Mouse (Mus musculus) myocyte (in vitro differentiated cells): ENCODE results near the gene Mcrip1. TPM values are rescaled to one million over a fixed set of nuclear protein-coding genes. Genes with fewer than 3 reads are reported as not detected.
A peak's percentile ranks its signal among the peaks of the same experiment; 100 is the strongest.

Experiments used
- H3K27me3 ChIP-seq: one replicate; pipeline ENCODE4 v1.6.1; 2011; ENCODE audit not compliant: control insufficient read depth, insufficient read depth, insufficient read length
- H3K36me3 ChIP-seq: one replicate; pipeline ENCODE4 v1.6.1; 2011; ENCODE audit not compliant: control insufficient read depth, insufficient read depth
- H3K4me2 ChIP-seq: one replicate; pipeline ENCODE4 v1.6.1; 2011; ENCODE audit warnings: low read depth, control low read depth
- H3K4me3 ChIP-seq: one replicate; pipeline ENCODE4 v1.5.1; 2011; ENCODE audit warnings: mild to moderate bottlenecking, control low read depth, moderate library complexity
- H3K79me2 ChIP-seq: one replicate; pipeline ENCODE4 v1.6.1; 2011; ENCODE audit not compliant: control insufficient read depth, insufficient read depth
- H3ac ChIP-seq: one replicate; pipeline ENCODE4 v1.6.1; 2011; ENCODE audit not compliant: control insufficient read depth, insufficient read length
- CEBPB ChIP-seq: IDR thresholded peaks from 2 replicates; pipeline ENCODE4 v1.6.1; 2011; ENCODE audit warnings: mild to moderate bottlenecking, moderate library complexity; ENCODE audit not compliant: poor library complexity, insufficient read depth, severe bottlenecking
- E2F4 ChIP-seq: IDR thresholded peaks from one replicate; pipeline ENCODE4 v1.6.1; 2011; ENCODE audit warnings: mild to moderate bottlenecking, control low read depth, moderate library complexity; ENCODE audit not compliant: insufficient read depth
- MAX ChIP-seq: IDR thresholded peaks from one replicate; pipeline ENCODE4 v1.6.1; 2011; ENCODE audit warnings: low read depth, mild to moderate bottlenecking, control low read depth
- MYOD1 ChIP-seq, 3 experiments: IDR thresholded peaks; one replicate each; pipeline ENCODE4 v1.6.1; 2011; ENCODE audit warnings: control low read depth in 2 of 3, low read depth in 2 of 3, mild to moderate bottlenecking in 2 of 3, moderate library complexity in 1 of 3; ENCODE audit not compliant: insufficient read length in 2 of 3, control insufficient read depth in 1 of 3
- MYOG ChIP-seq, 3 experiments: IDR thresholded peaks; one replicate each; pipeline ENCODE4 v1.6.1; 2011; ENCODE audit warnings: control low read depth in 2 of 3, low read depth in 2 of 3, mild to moderate bottlenecking in 2 of 3; ENCODE audit not compliant: insufficient read length in 2 of 3, control insufficient read depth in 1 of 3, insufficient read depth in 1 of 3
- POLR2A ChIP-seq: IDR thresholded peaks from one replicate; pipeline ENCODE4 v1.6.1; 2011; ENCODE audit warnings: low read depth, mild to moderate bottlenecking, control low read depth, moderate library complexity; ENCODE audit not compliant: insufficient read length
- POLR2AphosphoS2 ChIP-seq: IDR thresholded peaks from one replicate; pipeline ENCODE4 v1.6.1; 2011; ENCODE audit warnings: low read depth, control low read depth; ENCODE audit not compliant: insufficient read length
- SRF ChIP-seq: IDR thresholded peaks from one replicate; pipeline ENCODE4 v1.6.1; 2011; ENCODE audit warnings: low read depth; ENCODE audit not compliant: control insufficient read depth, insufficient read length
- TCF12 ChIP-seq: IDR thresholded peaks from one replicate; pipeline ENCODE4 v1.6.1; 2011; ENCODE audit warnings: mild to moderate bottlenecking, control low read depth; ENCODE audit not compliant: poor library complexity, insufficient read depth, severe bottlenecking
- TCF3 ChIP-seq: IDR thresholded peaks from one replicate; pipeline ENCODE4 v1.6.1; 2011; ENCODE audit warnings: low read depth, control low read depth; ENCODE audit not compliant: insufficient read length
- USF1 ChIP-seq: IDR thresholded peaks from one replicate; pipeline ENCODE4 v1.6.1; 2011; ENCODE audit warnings: low read depth, mild to moderate bottlenecking, control low read depth, moderate library complexity
- polyA plus RNA-seq: library from polyadenylated mRNA; unstranded; fragments of >200 nt; fragmentation: generic; extraction: Trizol; gene quantifications from one replicate; pipeline ENCODE4 v1.2.1, GENCODE M21; 2012; ENCODE audit warnings: missing spikeins

The Mcrip1 gene
- polyA plus RNA-seq, 1 experiment: 237 TPM

GRCm38 (mm10) chr11:120578024-120578693, 28.6 kb upstream of the Mcrip1 start:
- Histone ChIP-seq H3K4me3 (no peak overlapping the region), H3K4me2 (no peak overlapping the region), H3ac (no peak overlapping the region), H3K27me3 (no peaks in the 10 kb centered on the region), H3K36me3 (peaks cover 24% of the 10 kb centered on the region), H3K79me2 (peaks cover 32% of the 10 kb centered on the region)
- TF ChIP-seq MYOD1 (IDR thresholded peaks at IDR 0.05; ENCODE audit: control insufficient read depth in 1 of 3, insufficient read length in 2 of 3, low read depth in 2 of 3): no peak
- TF ChIP-seq SRF: no peak
- TF ChIP-seq POLR2AphosphoS2: peak; percentile 26
- no peak for TF ChIP-seq TCF3

DNA sequence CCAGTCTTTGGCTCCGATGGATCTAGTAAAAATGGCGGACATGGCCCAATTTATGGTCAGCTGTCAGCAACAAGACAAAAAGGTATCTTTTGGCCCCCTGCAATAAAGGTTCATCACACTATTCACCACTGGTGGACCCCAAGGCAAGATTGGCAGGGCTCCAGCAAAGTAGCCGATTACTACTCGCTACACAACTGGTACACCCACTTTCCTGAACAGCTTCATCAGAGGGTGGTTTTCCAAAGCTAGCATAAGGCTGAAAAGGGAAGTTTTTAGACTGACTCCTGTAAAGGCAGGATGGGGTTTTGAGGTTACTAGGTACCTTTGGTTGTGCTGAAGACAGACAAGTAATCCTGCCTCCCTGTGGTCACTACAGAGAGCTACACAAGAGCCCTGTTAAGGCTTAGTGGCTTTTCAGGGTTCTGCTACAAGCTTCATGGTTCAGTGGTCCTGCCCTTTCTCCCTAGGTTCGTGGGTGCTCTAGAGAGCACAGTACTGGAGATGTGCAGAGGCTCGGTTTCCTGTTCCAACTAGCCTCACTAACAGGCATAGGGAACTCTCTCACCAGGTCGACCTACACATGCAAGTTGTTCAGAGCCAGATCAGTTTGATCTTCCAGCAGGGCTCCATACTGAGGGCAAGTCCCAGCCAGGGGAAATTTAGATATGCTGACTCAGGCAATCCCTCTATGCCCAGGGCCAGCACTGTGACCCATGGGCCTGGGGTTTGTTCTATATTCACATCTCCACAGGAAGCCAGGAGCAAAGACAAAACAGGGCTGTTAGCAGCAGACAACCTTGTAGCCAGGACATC, 27.9 kb upstream of the Mcrip1 start:
- H3K4me3 ChIP-seq: no peak overlapping the region
- H3K27me3 ChIP-seq: no peaks in the 10 kb centered on the region
- peaks cover 24% of the 10 kb centered on the region for H3K36me3 ChIP-seq
- no peak for TF ChIP-seq MYOD1 (IDR thresholded peaks at IDR 0.05; ENCODE audit: control insufficient read depth in 1 of 3, insufficient read length in 2 of 3, low read depth in 2 of 3)
- peak; percentile 8 for TF ChIP-seq POLR2AphosphoS2
- no peak overlapping the region for H3ac ChIP-seq
- peaks cover 34% of the 10 kb centered on the region for H3K79me2 ChIP-seq
- H3K4me2 ChIP-seq: no peak overlapping the region

DNA sequence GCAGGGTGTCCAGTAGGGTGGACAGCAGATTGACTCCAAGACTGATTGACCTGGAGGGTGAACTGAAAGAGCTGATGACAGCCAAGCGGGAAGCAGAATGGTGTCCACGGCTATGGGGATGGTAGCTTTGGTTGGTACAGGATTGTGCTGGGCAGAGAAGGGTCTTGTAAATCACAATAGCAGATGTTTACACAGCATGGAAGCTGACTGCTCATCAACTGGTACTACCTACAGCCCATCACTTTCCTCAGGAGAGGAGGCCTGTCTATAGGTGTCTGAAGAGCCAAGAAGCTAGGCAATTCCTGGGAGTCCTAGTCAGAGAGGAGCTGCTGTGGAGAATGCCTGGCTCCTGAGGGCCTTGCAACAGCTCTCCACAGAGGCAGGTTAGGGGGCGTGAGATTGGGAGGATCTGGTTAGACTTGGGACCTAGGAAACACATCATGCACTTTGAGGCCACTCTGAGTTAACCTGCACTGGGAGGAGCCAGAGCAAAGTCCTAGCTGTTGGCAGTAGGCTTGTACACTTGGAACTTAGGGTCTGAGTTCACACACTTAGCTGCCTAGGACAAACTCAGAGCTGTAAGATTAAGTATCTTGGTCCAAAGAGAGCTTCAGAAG, 26.9 kb upstream of the Mcrip1 start:
- Histone ChIP-seq H3K79me2 (peaks cover 43% of the 10 kb centered on the region), H3K4me3 (no peak overlapping the region), H3ac (no peak overlapping the region), H3K27me3 (no peaks in the 10 kb centered on the region), H3K36me3 (peaks cover 24% of the 10 kb centered on the region), H3K4me2 (no peak overlapping the region)
- TF ChIP-seq POLR2A: peak; percentile 16
- peak; percentile 80 for TF ChIP-seq POLR2AphosphoS2
- TF ChIP-seq MYOD1 (IDR thresholded peaks at IDR 0.05; ENCODE audit: control insufficient read depth in 1 of 3, insufficient read length in 2 of 3, low read depth in 2 of 3): no peak

DNA sequence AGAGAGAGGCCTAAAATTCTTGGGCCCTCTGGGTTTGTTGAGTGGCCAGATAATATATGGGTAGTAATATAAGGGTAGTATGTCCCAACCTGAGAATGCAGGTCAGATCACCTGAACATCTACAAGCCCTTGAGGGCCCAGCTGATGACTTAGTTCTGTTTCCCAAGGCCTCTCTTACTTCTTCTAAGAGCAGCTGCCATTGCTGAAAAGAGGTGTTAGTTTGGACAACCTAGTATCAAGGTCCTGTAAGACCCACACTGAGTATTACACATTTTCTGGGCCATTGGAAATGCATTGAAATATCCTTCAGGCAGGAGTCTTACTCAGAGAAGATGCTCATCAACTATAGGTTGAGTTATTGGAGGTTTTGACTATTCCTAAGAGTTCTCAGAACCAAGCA, 26.4 kb upstream of the Mcrip1 start:
- peaks cover 48% of the 10 kb centered on the region for H3K79me2 ChIP-seq
- H3K4me3 ChIP-seq: no peak overlapping the region
- H3K4me2 ChIP-seq: no peak overlapping the region
- no peaks in the 10 kb centered on the region for H3K27me3 ChIP-seq
- no peak overlapping the region for H3ac ChIP-seq
- TF ChIP-seq MAX (no peak), TCF12 (no peak), E2F4 (no peak), POLR2A (no peak), CEBPB (no peak), USF1 (no peak), MYOG (IDR thresholded peaks at IDR 0.05; ENCODE audit: control insufficient read depth in 1 of 3, insufficient read depth in 1 of 3, insufficient read length in 2 of 3, low read depth in 2 of 3) (no peak), TCF3 (no peak), MYOD1 (IDR thresholded peaks at IDR 0.05; ENCODE audit: control insufficient read depth in 1 of 3, insufficient read length in 2 of 3, low read depth in 2 of 3) (no peak)
- peaks cover 24% of the 10 kb centered on the region for H3K36me3 ChIP-seq

- no peak overlapping the region for H3K4me3 ChIP-seq
- H3K79me2 ChIP-seq: peaks cover 48% of the 10 kb centered on the region
- no peak overlapping the region for H3ac ChIP-seq
- TF ChIP-seq POLR2AphosphoS2 (peak; percentile 33), POLR2A (no peak)
- H3K4me2 ChIP-seq: peak overlapping the region; percentile 91
- peaks cover 24% of the 10 kb centered on the region for H3K36me3 ChIP-seq
- H3K27me3 ChIP-seq: no peaks in the 10 kb centered on the region
Observed at GRCm38 (mm10) chr11:120575046-120575445, 25.5 kb upstream of the Mcrip1 start.

DNA sequence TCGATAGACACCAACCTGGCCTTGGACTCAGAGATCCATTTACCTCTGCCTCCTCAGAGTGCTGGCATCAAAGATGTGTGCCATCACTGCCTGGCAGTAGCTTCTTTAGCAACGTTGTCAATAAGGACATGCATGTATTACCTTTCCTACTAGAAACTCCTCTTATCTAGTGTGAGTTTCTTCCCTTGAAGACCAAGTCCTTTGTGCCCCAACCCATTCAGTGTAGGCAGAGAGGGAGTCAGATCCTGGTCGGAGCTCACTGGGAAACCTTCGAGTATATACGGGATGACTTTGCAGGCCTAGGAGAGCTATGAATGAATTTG, 24.7 kb upstream of the Mcrip1 start:
- Histone ChIP-seq H3K27me3 (no peaks in the 10 kb centered on the region), H3K4me2 (peak overlapping the region; percentile 91), H3K36me3 (peaks cover 17% of the 10 kb centered on the region), H3K4me3 (peak overlapping the region; percentile 75), H3K79me2 (peaks cover 43% of the 10 kb centered on the region), H3ac (no peak overlapping the region)
- TF ChIP-seq POLR2A (no peak), TCF12 (no peak), POLR2AphosphoS2 (peak; percentile 45), SRF (no peak)
